Mouse (Mus musculus) small intestine, adult 2 months (tissue): ENCODE measurements around the gene Cpb2.

ENCODE experiments used
- CTCF ChIP-seq: fragments of 200-500 bp; IDR thresholded peaks from 2 replicates; pipeline ENCODE4 v1.5.1; 2012; ENCODE audit warnings: low read depth, mild to moderate bottlenecking, control low read depth, inconsistent platforms, low read length, moderate library complexity, mixed read lengths; ENCODE audit not compliant: insufficient replicate concordance, insufficient read length; ENCODE audit errors: extremely low read depth
- POLR2A ChIP-seq: fragments of 200-500 bp; IDR thresholded peaks from 2 replicates; pipeline ENCODE4 v1.6.1; 2012; ENCODE audit warnings: low read depth, mild to moderate bottlenecking, control low read depth, inconsistent platforms, low read length, moderate library complexity

GRCm38 (mm10) chr14:75197660-75198059 is 44.4 kb upstream of the Cpb2 start:
- TF ChIP-seq POLR2A (no peak), CTCF (no peak)
